Mouse (Mus musculus): ENCODE measurements around the gene Hmgb4.

DNA sequence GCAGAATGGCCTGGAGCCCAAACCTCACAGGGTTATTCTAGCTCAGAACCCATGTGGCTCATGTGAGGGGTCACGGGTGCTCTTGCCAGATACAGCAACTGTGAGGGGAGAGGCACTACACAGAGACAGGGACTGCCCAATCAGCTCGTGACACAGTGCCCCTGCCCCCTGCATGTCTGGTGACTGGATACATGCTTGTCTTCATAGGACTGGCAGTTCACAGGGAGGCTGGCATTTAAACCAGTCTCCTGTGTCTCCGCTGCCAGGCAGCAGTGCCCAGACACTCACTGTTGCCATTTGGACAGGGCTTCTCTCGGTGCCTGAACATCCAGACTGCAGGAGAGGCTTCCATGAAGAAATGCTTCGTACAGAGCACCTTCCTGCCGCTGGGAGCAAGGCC lies 11.7 kb upstream of the Hmgb4 start:
- TF ChIP-seq TAL1 (IDR thresholded peaks at IDR 0.05; ENCODE audit: low read length) (no peak), GATA1 (IDR thresholded peaks at IDR 0.05; ENCODE audit: low read length) (no peak)
